Mouse (Mus musculus): Measurements from ENCODE around the gene Bysl. TPM values are rescaled to one million over a fixed set of nuclear protein-coding genes. Genes with fewer than 3 reads are reported as not detected.

The Bysl gene
- polyA plus RNA-seq, 2 experiments: 12.5 to 13.3 TPM

- 0 out of 4 replicates have a peak, but pooled peaks cover 0 to 2% of the 10 kb centered on the region in 2 experiments for H3K4me1 ChIP-seq (replicated peaks; ENCODE audit: control insufficient read depth in 2 of 2, insufficient read depth in 2 of 2, low read length in 1 of 2)
- H3K27me3 ChIP-seq (ENCODE audit: control insufficient read depth, insufficient read depth, low read length): no peaks in the 10 kb centered on the region
- DNase-seq (ENCODE audit: low read depth in 3 of 3, low spot score in 3 of 3) (no peak), ATAC-seq (ENCODE audit: insufficient read depth) (no peak)
- H3K4me2 ChIP-seq (ENCODE audit: low read depth): no peak overlapping the region
- no peak for TF ChIP-seq EP300 (IDR thresholded peaks at IDR 0.05; ENCODE audit: low read depth)
- no peak for TF ChIP-seq CTCF (IDR thresholded peaks at IDR 0.05; ENCODE audit: low read depth)
- H3K9ac ChIP-seq (replicated peaks): no peak overlapping the region
- peaks cover 5% of the 10 kb centered on the region for H3K36me3 ChIP-seq (replicated peaks; ENCODE audit: control insufficient read depth, insufficient read depth, low read depth)
- H3K27ac ChIP-seq: no peak overlapping the region
- H3K9me3 ChIP-seq (ENCODE audit: control insufficient read depth, low read length): no peaks in the 10 kb centered on the region
- H3K4me3 ChIP-seq (ENCODE audit: insufficient read depth in 1 of 2, low read depth in 2 of 2, low read length in 2 of 2): no peak overlapping the region
- WGBS (ENCODE audit: insufficient replicate concordance): 85% methylated on average over 2 of the region's 2 CpGs
Observed at GRCm38 (mm10) chr17:47651953-47652352, 40.7 kb upstream of the Bysl start.

DNA sequence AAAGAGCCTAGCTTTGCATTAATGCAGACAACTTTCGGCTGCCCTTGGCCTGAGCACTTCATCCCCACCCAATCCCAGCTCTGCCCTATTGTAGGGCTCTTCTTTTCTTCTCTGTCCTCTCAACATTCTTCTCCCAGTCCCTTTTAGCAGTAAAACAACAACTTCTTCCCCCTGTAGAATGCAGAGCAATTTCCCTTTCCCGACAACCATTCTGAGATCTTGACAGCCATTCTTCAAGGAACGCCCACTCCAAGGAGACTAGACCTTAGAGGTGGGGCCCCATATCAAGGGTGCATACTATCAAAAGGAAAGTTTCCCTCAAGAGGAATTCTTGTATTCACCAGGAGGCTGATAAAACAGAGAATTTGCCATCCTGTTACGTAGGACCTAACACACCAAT, 37.7 kb upstream of the Bysl start:
- Histone ChIP-seq H3K9me3 (ENCODE audit: control insufficient read depth, low read length) (no peaks in the 10 kb centered on the region), H3K36me3 (replicated peaks; ENCODE audit: control insufficient read depth, insufficient read depth, low read depth) (peaks cover 5% of the 10 kb centered on the region), H3K4me2 (ENCODE audit: low read depth) (no peak overlapping the region), H3K9ac (replicated peaks) (no peak overlapping the region), H3K27me3 (ENCODE audit: control insufficient read depth, insufficient read depth, low read length) (no peaks in the 10 kb centered on the region), H3K27ac (no peak overlapping the region), H3K4me3 (ENCODE audit: insufficient read depth in 1 of 2, low read depth in 2 of 2, low read length in 2 of 2) (no peak overlapping the region), H3K4me1 (replicated peaks; ENCODE audit: control insufficient read depth in 2 of 2, insufficient read depth in 2 of 2, low read length in 1 of 2) (0 out of 4 replicates have a peak, but pooled peaks cover 2 to 3% of the 10 kb centered on the region in 2 experiments)
- ATAC-seq (ENCODE audit: insufficient read depth) (no peak), DNase-seq (ENCODE audit: low read depth in 3 of 3, low spot score in 3 of 3) (no peak)
- TF ChIP-seq EP300 (IDR thresholded peaks at IDR 0.05; ENCODE audit: low read depth) (no peak), CTCF (IDR thresholded peaks at IDR 0.05; ENCODE audit: low read depth) (no peak)
- 57% methylated on average over 4 of the region's 4 CpGs for WGBS (ENCODE audit: insufficient replicate concordance)

- peaks cover 2% of the 10 kb centered on the region; the same call in 1 of the 2 replicates for H3K36me3 ChIP-seq (replicated peaks; ENCODE audit: control insufficient read depth, insufficient read depth, low read depth)
- ATAC-seq (ENCODE audit: insufficient read depth) (peak; percentile 33; the same call in 1 of the 2 replicates), DNase-seq (ENCODE audit: low read depth in 3 of 3, low spot score in 3 of 3) (peak; percentile 62 to 72 (median 64))
- TF ChIP-seq CTCF (IDR thresholded peaks at IDR 0.05; ENCODE audit: low read depth) (peak; percentile 82), EP300 (IDR thresholded peaks at IDR 0.05; ENCODE audit: low read depth) (no peak)
- H3K4me3 ChIP-seq (ENCODE audit: insufficient read depth in 1 of 2, low read depth in 2 of 2, low read length in 2 of 2): no peak overlapping the region
- H3K27ac ChIP-seq: no peak overlapping the region
- H3K4me2 ChIP-seq (ENCODE audit: low read depth): no peak overlapping the region
- no peaks in the 10 kb centered on the region for H3K27me3 ChIP-seq (ENCODE audit: control insufficient read depth, insufficient read depth, low read length)
- H3K9me3 ChIP-seq (ENCODE audit: control insufficient read depth, low read length): no peaks in the 10 kb centered on the region
- WGBS (ENCODE audit: insufficient replicate concordance): 57% methylated on average over 1 of the region's 1 CpGs
- H3K4me1 ChIP-seq (replicated peaks; ENCODE audit: control insufficient read depth in 2 of 2, insufficient read depth in 2 of 2, low read length in 1 of 2): 0 out of 4 replicates have a peak, but pooled peaks cover 2 to 3% of the 10 kb centered on the region in 2 experiments
- H3K9ac ChIP-seq (replicated peaks): no peak overlapping the region
Observed at GRCm38 (mm10) chr17:47646683-47647082, 35.4 kb upstream of the Bysl start.

GRCm38 (mm10) chr17:47642992-47643391, 31.7 kb upstream of the Bysl start:
- DNase-seq (ENCODE audit: low read depth in 3 of 3, low spot score in 3 of 3) (no peak), ATAC-seq (ENCODE audit: insufficient read depth) (no peak)
- Histone ChIP-seq H3K9ac (replicated peaks) (no peak overlapping the region), H3K9me3 (ENCODE audit: control insufficient read depth, low read length) (no peaks in the 10 kb centered on the region), H3K36me3 (replicated peaks; ENCODE audit: control insufficient read depth, insufficient read depth, low read depth) (no peaks in the 10 kb centered on the region), H3K4me3 (ENCODE audit: insufficient read depth in 1 of 2, low read depth in 2 of 2, low read length in 2 of 2) (no peak overlapping the region), H3K27me3 (ENCODE audit: control insufficient read depth, insufficient read depth, low read length) (no peaks in the 10 kb centered on the region), H3K4me1 (replicated peaks; ENCODE audit: control insufficient read depth in 2 of 2, insufficient read depth in 2 of 2, low read length in 1 of 2) (0 out of 4 replicates have a peak, but pooled peaks cover 0 to 3% of the 10 kb centered on the region in 2 experiments), H3K27ac (no peak overlapping the region), H3K4me2 (ENCODE audit: low read depth) (no peak overlapping the region)
- TF ChIP-seq CTCF (IDR thresholded peaks at IDR 0.05; ENCODE audit: low read depth): peak; percentile 27; the same call in 1 of the 2 replicates
- TF ChIP-seq EP300 (IDR thresholded peaks at IDR 0.05; ENCODE audit: low read depth): no peak
- WGBS (ENCODE audit: insufficient replicate concordance): 82% methylated on average over 2 of the region's 2 CpGs

GRCm38 (mm10) chr17:47633999-47634770, 22.9 kb upstream of the Bysl start:
- H3K27me3 ChIP-seq (ENCODE audit: control insufficient read depth, insufficient read depth, low read length): no peaks in the 10 kb centered on the region
- H3K27ac ChIP-seq: no peak overlapping the region
- peaks cover 3% of the 10 kb centered on the region for H3K36me3 ChIP-seq (replicated peaks; ENCODE audit: control insufficient read depth, insufficient read depth, low read depth)
- peak overlapping the region; percentile 16; the same call in 1 of the 2 replicates for H3K9ac ChIP-seq (replicated peaks)
- 50% methylated on average over 7 of the region's 7 CpGs for WGBS (ENCODE audit: insufficient replicate concordance)
- no peak overlapping the region for H3K4me3 ChIP-seq (ENCODE audit: insufficient read depth in 1 of 2, low read depth in 2 of 2, low read length in 2 of 2)
- DNase-seq (ENCODE audit: low read depth in 3 of 3, low spot score in 3 of 3) (no peak), ATAC-seq (ENCODE audit: insufficient read depth) (no peak)
- no peaks in the 10 kb centered on the region for H3K9me3 ChIP-seq (ENCODE audit: control insufficient read depth, low read length)
- H3K4me2 ChIP-seq (ENCODE audit: low read depth): no peak overlapping the region
- H3K4me1 ChIP-seq (replicated peaks; ENCODE audit: control insufficient read depth in 2 of 2, insufficient read depth in 2 of 2, low read length in 1 of 2): peaks cover 14 to 28% of the 10 kb centered on the region in 2 experiments
- TF ChIP-seq CTCF (IDR thresholded peaks at IDR 0.05; ENCODE audit: low read depth) (no peak), EP300 (IDR thresholded peaks at IDR 0.05; ENCODE audit: low read depth) (no peak)

Measured in liver, embryonic 14.5 days (tissue).